Mouse (Mus musculus) 416B (cell line): ENCODE measurements around the gene Gabpb2.
"Not testable (repeated sequence)": the region's sequence is repeated elsewhere in the genome, so short reads cannot be mapped to it uniquely, and the experiment has no call there.

ENCODE experiments used
- DNase-seq: peaks from one replicate; pipeline ENCODE4 v3.0.0; 2011; ENCODE audit warnings: low read depth

Gabpb2 gene

DNA sequence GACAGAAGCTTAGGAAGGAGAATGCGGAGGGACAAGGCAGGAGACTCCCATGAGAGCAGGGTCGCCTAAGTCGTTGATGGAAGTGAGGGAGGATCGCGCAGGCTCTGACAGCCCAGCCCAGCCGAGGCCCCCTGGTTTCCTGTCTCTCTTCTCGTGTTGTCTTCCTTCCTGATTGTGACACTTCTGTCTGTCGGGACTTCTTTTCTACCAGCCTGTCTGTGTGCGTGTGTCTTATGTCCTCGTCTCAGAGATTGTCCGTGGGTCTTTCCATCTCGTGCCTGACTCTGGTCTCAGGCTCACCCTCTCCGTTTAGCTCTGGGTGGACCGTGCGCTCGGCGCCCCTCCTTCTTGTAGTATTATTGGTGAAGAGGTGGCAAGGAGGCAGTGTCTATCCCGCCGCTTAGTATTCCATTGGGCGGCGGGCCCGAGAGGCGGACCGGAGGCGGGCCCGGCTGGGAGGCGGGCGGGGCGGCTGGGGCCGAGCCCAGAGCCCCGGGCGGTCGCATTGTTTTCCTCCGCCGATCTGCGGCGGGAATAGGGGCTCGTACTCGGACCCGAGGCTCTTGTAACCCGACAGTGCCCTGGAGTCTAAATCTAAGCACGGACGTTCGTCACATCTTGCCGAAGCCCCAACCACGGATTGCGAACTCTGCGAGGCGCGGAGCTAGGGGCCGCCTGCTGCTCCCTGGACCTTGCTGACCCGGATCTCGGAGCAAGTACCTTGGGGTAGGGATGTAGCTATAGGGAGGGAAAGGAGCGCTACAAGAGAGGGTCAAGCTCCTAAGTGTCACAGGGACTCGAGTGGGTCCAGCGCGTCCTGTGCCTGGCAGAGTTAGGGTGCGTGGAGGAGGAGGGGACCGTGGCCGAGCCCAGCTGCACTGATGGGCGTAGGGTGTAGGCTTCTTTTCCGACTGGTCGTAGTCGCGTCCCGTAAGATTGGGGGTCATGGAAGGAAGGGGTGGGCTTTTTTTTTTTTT is 57.4 kb downstream of the Gabpb2 start, which contains the start of gene Sema6c:
Gene Sema6c, plus strand, starts transcription at position 471 of the 977 bp plus-strand sequence.
- peak; percentile 85 for DNase-seq

DNA sequence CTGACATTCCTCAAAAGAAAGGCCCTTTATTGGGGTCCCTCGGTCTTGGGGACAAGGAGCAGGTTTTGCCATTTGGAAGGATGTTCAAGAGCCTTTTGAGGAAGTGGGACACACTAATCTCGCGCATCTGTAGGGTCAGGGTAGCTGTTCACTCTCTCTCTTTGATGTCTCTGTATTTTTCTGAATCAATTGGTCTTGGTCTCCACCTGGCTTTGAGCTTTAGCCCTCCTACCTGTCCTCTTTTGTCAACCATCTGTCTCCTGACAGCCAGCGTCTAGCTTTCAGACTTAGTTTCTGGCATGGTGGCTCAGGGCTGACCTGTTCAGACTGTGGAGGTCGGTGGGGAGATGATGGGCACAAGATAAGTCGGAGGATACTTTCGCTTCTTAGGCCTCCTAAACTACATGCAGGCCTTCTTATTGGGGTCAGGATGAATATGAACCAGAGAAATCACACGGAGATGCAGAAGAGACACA is 58.2 kb downstream of the Gabpb2 start:
- DNase-seq: peak; percentile 16

DNA sequence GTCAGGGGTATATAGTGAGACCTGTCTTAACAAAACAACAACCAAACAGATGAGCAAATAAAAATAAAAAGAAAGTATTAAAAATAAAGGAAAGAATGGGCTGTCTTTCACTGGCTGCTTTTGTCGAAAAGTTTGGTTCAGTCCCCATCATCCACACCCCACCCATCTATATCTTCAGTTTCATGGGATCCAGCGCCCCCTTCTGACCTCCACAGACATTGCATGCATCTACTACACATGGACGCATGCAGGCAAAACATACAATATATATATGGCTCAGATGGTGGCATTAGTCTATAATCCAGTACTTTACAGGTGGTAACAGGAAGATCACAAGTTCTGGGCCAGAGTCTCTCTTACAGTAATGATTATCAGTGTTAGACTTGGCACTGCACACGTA is 63.8 kb downstream of the Gabpb2 start:
- DNase-seq: peak; percentile 83

- DNase-seq: no peak
These were observed 69.8 kb downstream of the Gabpb2 start for GRCm38 (mm10) chr3:95147924-95148323.

DNA sequence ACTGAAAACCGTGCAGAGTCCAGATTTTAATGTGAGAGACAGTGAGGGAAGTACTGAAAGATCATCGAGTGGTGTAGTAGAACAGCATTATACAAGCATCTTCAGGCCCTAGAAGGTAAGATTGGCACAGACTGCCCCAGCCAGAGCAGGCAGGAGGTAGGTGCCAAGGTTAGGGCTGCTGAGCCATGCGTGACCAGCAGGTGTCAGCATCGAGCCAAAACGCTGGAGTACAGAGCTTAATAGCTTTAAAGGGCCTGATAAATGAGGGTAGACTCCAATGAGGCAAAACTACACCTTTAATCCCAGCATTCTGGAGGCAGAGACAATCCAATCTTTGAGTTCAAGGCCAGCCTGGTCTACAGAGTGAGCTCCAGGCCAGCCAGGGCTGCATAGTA is 75.1 kb downstream of the Gabpb2 start:
- peak; percentile 84 for DNase-seq

DNA sequence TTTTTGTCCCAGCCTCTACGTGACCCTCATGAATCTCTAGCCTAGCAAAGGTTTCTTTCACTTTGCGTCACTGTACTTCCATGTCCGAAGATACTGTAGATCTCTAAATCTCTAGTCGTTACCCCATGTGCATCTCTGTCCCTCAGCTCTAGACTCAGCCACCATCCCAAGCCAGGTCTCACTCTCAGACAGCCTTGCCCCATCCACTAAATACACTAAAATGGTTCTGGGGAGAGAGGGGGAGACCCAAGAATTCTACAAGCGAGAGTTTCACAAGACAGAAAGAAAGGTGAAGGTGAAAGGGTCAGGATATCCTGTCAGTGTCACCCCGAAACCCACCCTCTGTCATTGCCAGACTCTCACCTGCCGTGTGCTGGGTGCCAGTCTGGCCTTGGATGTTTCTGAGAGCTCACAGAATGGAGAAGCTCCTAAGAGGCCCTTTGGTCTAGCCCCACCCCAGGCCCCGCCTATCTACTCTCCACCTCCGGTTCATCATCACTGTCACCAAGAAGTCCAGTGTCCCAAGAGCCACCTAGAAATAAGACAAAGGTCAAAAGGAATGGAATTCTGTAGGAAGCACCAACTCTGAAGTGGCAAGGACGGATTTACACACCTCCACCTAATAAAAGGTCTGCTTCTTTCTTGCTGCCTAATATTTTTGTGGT is 75.6 kb downstream of the Gabpb2 start, which contains the start of gene Tnfaip8l2:
Gene Tnfaip8l2, minus strand, starts transcription at position 409 of the 665 bp plus-strand sequence.
- DNase-seq: peak; percentile 85

DNA sequence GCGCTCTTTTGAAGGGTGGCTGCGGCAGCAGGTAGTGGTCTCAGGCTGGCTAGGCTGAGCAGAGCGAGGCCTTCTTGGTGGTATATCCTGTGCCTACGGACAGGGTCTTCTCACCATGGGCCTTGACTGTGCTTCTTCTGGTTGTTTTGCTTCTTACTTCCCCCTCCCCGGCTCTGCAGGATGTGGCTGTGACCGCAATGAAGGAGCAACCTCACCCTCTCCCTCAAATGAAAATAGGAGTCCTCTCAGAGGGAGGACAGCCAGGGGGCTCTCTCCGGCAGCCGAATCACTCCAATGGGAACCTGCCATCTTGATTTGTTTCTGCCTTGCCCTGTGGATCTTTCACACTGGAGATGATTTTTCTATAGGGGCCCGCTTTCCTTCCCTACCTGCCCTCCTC is 76.2 kb downstream of the Gabpb2 start:
- peak; percentile 88 for DNase-seq

GRCm38 (mm10) chr3:95140795-95141194 is 76.9 kb downstream of the Gabpb2 start:
- no peak for DNase-seq

DNA sequence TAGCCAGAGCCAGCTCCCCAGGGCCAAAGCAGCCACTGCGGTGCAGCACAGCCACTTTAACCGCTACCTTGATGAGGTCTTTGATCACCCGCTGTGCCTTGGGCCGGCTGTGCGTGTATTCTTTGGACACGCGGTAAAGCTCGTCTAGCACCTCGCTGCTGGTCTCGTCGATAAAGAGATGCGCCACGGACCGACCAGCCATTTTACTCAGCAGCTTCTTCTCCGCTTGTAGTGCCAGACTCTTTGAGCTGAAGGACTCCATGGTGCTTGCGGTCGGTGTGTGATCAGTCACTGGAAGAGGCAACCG is 77.5 kb downstream of the Gabpb2 start:
- no peak for DNase-seq

GRCm38 (mm10) chr3:95139586-95140288 is 78.0 kb downstream of the Gabpb2 start:
- DNase-seq: no peak

DNA sequence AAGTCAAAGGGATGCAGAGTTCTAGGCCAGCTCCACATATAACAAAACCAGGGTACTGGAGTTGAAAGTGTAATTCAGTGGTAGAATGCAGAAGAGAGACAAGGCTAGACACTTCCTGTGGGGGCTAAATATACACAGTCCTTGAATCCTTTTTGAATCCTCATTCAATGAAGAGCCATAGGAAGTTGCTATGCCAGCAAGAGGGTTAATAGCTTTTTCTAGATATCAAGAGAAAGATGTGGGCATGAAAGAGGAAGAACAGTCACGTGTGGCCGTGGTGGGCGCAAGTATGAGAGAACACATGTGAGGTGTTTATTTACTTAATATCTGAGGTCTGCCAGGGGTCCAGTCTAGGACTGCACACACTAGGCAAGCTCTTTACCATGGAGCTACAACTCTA is 81.4 kb downstream of the Gabpb2 start:
- peak; percentile 43 for DNase-seq

DNA sequence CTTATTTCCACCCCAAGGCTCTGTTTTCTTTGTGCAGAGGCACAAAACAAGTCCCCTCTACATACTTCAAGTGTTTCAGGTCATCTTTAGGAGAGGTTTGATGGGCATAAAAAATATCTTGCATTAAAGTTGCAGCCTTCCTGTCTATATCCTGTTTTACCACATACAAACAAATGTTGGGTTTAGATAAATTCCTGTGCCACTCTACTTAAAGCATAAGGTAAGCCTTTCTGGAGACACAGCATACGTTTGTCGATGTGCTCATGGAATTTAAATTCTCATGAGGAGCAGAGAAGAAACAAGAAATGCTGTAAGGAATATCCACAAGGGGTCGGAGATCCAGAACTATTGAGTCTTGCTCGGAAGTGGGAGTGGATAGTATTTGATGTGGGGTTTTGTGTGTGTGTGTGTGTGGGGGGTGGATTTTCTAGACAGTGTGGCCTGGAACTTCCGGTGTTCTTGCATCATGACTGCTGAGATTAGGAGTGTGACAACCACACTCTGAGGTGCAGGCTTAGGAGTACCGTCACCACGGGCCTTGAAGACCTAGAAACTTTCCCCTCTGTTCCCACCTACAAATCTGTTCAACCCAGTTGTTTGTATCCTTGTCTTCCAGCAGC is 82.2 kb downstream of the Gabpb2 start:
- DNase-seq: peak; percentile 93

DNA sequence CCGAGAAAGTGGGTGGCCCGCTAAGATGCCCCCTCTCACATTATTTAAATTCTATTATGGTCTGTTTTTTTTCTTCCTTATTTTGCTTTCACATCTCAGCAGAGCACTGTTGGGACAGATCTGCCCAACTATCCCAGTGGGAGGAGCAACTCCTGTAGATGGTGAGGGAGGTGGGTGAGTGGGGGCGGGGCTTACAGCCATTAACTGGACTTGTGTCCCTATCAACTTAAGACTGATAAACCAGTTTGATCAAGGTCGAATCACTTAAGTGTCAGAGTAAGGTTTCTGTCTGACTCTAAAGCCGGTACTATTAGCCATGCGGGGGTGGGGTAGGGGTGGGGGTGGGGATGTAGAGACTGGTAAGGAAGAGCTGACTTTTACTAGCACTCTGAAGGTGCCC is 82.7 kb downstream of the Gabpb2 start:
- DNase-seq: peak; percentile 81

DNA sequence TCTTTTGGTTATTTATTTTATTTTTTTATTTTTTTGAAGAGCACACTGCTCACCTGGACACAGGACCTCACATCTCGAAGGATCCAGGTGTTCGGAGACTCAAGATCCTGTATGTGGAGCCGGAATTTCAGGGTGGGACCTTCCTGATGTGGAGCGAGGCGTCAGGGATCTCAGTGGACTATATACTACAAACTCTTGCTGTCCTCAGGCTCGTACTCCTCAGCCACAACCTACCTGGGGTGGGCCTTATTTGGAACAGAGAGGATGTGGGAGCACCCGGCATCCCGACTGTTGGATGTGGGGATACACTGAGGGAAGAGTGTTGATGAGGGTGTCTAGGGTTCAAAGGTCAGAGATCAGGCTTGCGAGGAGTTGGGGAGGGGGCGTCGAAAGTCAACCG is 83.6 kb downstream of the Gabpb2 start:
- DNase-seq: not testable (repeated sequence)

- DNase-seq: peak; percentile 97
These were observed 84.0 kb downstream of the Gabpb2 start, which contains the start of the genes Scnm1 and Lysmd1 for GRCm38 (mm10) chr3:95133680-95134101. TSS of gene Scnm1 (minus strand) at chr3:95134011. TSS of gene Lysmd1 (plus strand) at chr3:95134088.

- DNase-seq: no peak
These were observed 84.5 kb downstream of the Gabpb2 start for GRCm38 (mm10) chr3:95133176-95133575.

DNA sequence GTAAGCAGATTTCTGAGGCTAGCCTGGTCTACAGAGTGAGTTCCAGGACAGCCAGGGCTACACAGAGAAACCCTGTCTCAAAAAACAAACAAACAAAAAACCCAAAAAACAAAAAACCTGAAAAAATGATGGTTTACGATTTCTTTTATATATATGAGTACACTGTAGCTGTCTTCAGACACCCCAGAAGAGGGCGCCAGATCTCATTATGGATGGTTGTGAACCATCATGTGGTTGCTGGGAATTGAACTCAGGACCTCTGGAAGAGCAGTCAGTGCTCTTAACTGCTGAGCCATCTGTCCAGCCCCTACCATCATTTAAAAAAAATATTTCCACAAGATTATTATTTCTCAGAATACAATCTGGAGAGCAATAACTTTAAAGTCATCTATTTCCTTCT is 85.3 kb downstream of the Gabpb2 start:
- DNase-seq: not testable (repeated sequence)
